Mouse (Mus musculus) kidney, embryonic 14.5 days (tissue): Measurements from ENCODE around the gene Arhgap17. TPM values are rescaled to one million over a fixed set of nuclear protein-coding genes. Genes with fewer than 3 reads are reported as not detected.

ENCODE experiments used
- ATAC-seq: fragments of 200-750 bp; cut with Nextera tagmentation; 2 replicates; pipeline ENCODE4 v1.8.0; 2017; ENCODE audit warnings: moderate number of reproducible peaks, mild to moderate bottlenecking, moderate TSS enrichment, moderate library complexity; ENCODE audit not compliant: low FRiP score, low TSS enrichment
- H3K27ac ChIP-seq: fragments of 300-500 bp; sonication (generic); 2 replicates; pipeline ENCODE4 v1.5.1; 2014; ENCODE audit warnings: low read depth, mild to moderate bottlenecking, low read length, moderate library complexity, mixed read lengths
- H3K27me3 ChIP-seq: fragments of 300-500 bp; sonication (generic); 2 replicates; pipeline ENCODE4 v1.6.1; 2014; ENCODE audit warnings: mild to moderate bottlenecking, low read length; ENCODE audit not compliant: control insufficient read depth, insufficient read depth
- H3K36me3 ChIP-seq: fragments of 300-500 bp; sonication (generic); 2 replicates; pipeline ENCODE4 v1.6.1; 2014; ENCODE audit warnings: low read length, mixed read lengths; ENCODE audit not compliant: control insufficient read depth, insufficient read depth
- H3K4me1 ChIP-seq: fragments of 300-500 bp; sonication (generic); 2 replicates; pipeline ENCODE4 v1.6.1; 2014; ENCODE audit warnings: low read length, mixed read lengths; ENCODE audit not compliant: control insufficient read depth, insufficient read depth
- H3K4me2 ChIP-seq: fragments of 300-500 bp; sonication (generic); replicated peaks from 2 replicates; pipeline ENCODE4 v1.6.1; 2014; ENCODE audit warnings: low read depth, mild to moderate bottlenecking, low read length
- H3K4me3 ChIP-seq: fragments of 300-500 bp; sonication (generic); 2 replicates; pipeline ENCODE4 v1.5.1; 2014; ENCODE audit warnings: mild to moderate bottlenecking, low read length
- H3K9ac ChIP-seq: fragments of 300-500 bp; sonication (generic); 2 replicates; pipeline ENCODE4 v1.6.1; 2014; ENCODE audit warnings: low read depth, mild to moderate bottlenecking, low read length, moderate library complexity
- H3K9me3 ChIP-seq: fragments of 300-500 bp; sonication (generic); 2 replicates; pipeline ENCODE4 v1.6.1; 2016; ENCODE audit warnings: low read length; ENCODE audit not compliant: control insufficient read depth
- WGBS: fragments of 180-500 bp; shearing (Covaris S2); extraction: QIAGEN DNeasy Blood & Tissue Kit; methylation state at CpG from one replicate; pipeline ENCODE4 v1.1.7; 2014; 5-methylcytosine and 5-hydroxymethylcytosine counted together
- polyA plus RNA-seq: library from polyadenylated mRNA; unstranded; fragments of >200 nt; fragmentation: Nextera tagmentation; extraction: Ambion mirVana; gene quantifications from 2 replicates; pipeline ENCODE4 v1.2.1, GENCODE M21; 2014

Arhgap17 gene
- polyA plus RNA-seq, 1 experiment from 2014 or later, result 31.2 TPM

DNA sequence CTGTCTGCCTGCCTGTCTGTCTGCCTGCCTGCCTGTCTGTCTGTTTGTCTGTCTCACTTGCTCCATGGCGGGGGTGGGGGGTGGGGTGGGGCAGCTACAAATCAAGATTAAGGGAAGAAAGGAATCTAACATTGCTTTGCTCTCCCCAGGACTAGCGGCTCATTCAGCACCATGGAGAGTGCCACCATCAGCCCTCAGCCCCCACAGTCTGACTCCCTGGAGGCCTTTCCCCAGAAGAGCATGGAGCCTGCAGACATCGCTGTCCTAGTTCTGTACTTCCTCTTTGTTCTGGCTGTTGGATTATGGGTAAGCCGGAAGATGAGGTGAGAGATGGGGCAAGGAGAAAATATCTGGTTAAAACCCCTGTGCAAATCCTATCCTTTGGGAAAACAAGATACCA, 134.3 kb downstream of the Arhgap17 start:
- Histone ChIP-seq H3K4me2 (no peak overlapping the region), H3K36me3 (no peaks in the 10 kb centered on the region), H3K27ac (no peak overlapping the region), H3K9ac (no peak overlapping the region), H3K9me3 (no peaks in the 10 kb centered on the region), H3K4me3 (no peak overlapping the region), H3K4me1 (no peaks in the 10 kb centered on the region), H3K27me3 (no peaks in the 10 kb centered on the region)
- ATAC-seq, result no peak
- WGBS, result 24% methylated on average over 4 of the region's 4 CpGs

Other genes starting within 250 kb of the Arhgap17 start
- gene Tnrc6a, start 246.0 kb downstream of the Arhgap17 start, polyA plus RNA-seq, result 57.6 and 64.1 TPM in 2 replicates
- gene Slc5a11, start 155.1 kb downstream of the Arhgap17 start, polyA plus RNA-seq, result 0.49 and 1.9 TPM in 2 replicates
- gene Lcmt1, start 131 bp downstream of the Arhgap17 start, polyA plus RNA-seq, result 61.3 and 66.4 TPM in 2 replicates
- gene Aqp8, start 92.4 kb upstream of the Arhgap17 start, polyA plus RNA-seq, result not detected in 2 replicates
- 2.4 and 5.0 TPM in 2 replicates for gene Zkscan2, start 130.5 kb upstream of the Arhgap17 start, polyA plus RNA-seq